Mouse (Mus musculus): ENCODE measurements around the gene Gtf2h5. TPM values are rescaled to one million over a fixed set of nuclear protein-coding genes. Genes with fewer than 3 reads are reported as not detected.
A peak's percentile ranks its signal among the peaks of the same experiment; 100 is the strongest.

Gene Gtf2h5
- polyA plus RNA-seq (2015; fragmentation: Nextera tagmentation; extraction: Ambion mirVana): 207 and 208 TPM in 2 replicates

GRCm38 (mm10) chr17:6079287-6080122, at the start of gene Gtf2h5, which contains the start of gene Serac1:
Gene Gtf2h5, plus strand, starts transcription at chr17:6079786.
Gene Serac1, minus strand, starts transcription at chr17:6079741.
- peaks cover 30% of the 10 kb centered on the region for H3K4me1 ChIP-seq (replicated peaks)
- peak within 1 kb of the TSS; percentile 90 for H3K9ac ChIP-seq
- H3K9me3 ChIP-seq: no peaks in the 10 kb centered on the region
- no peaks in the 10 kb centered on the region for H3K27me3 ChIP-seq
- peak within 1 kb of the TSS; percentile 93 for H3K27ac ChIP-seq
- under 1% methylated on average over 70 of the region's 70 CpGs for WGBS
- peak within 1 kb of the TSS; percentile 67 for H3K4me3 ChIP-seq
- peak; percentile 97 for ATAC-seq (ENCODE audit: low FRiP score)
- peak within 1 kb of the TSS; percentile 68 for H3K4me2 ChIP-seq
- H3K36me3 ChIP-seq: peaks cover 10% of the 10 kb centered on the region

- Histone ChIP-seq H3K9ac (no peak overlapping the region; the same call in 1 of the 2 replicates), H3K4me2 (no peak overlapping the region), H3K27me3 (0 out of 2 replicates have a peak, but pooled peaks cover 3% of the 10 kb centered on the region), H3K4me3 (no peak overlapping the region), H3K27ac (no peak overlapping the region), H3K9me3 (no peaks in the 10 kb centered on the region), H3K36me3 (no peaks in the 10 kb centered on the region), H3K4me1 (replicated peaks) (no peaks in the 10 kb centered on the region)
- no peak for ATAC-seq (ENCODE audit: low FRiP score)
- 41% methylated on average over 8 of the region's 8 CpGs for WGBS
These were observed 43.9 kb upstream of the Gtf2h5 start for GRCm38 (mm10) chr17:6035661-6036060.

GRCm38 (mm10) chr17:6036458-6036857, 43.1 kb upstream of the Gtf2h5 start:
- Histone ChIP-seq H3K27me3 (0 out of 2 replicates have a peak, but pooled peaks cover 3% of the 10 kb centered on the region), H3K36me3 (peaks cover 2% of the 10 kb centered on the region), H3K4me3 (no peak overlapping the region), H3K27ac (no peak overlapping the region), H3K9ac (no peak overlapping the region), H3K4me1 (replicated peaks) (no peaks in the 10 kb centered on the region), H3K4me2 (no peak overlapping the region), H3K9me3 (no peaks in the 10 kb centered on the region)
- ATAC-seq (ENCODE audit: low FRiP score): no peak
- WGBS: 88% methylated on average over 8 of the region's 8 CpGs

- H3K9me3 ChIP-seq: no peaks in the 10 kb centered on the region
- WGBS: 90% methylated on average over 11 of the region's 11 CpGs
- no peak overlapping the region for H3K4me3 ChIP-seq
- ATAC-seq (ENCODE audit: low FRiP score): no peak
- no peak overlapping the region for H3K27ac ChIP-seq
- H3K9ac ChIP-seq: no peak overlapping the region
- H3K4me2 ChIP-seq: no peak overlapping the region
- no peaks in the 10 kb centered on the region for H3K4me1 ChIP-seq (replicated peaks)
- H3K36me3 ChIP-seq: peaks cover 6% of the 10 kb centered on the region
- H3K27me3 ChIP-seq: 0 out of 2 replicates have a peak, but pooled peaks cover 3% of the 10 kb centered on the region
These were observed 42.7 kb upstream of the Gtf2h5 start for GRCm38 (mm10) chr17:6036872-6037271.

- no peak overlapping the region for H3K9ac ChIP-seq
- H3K9me3 ChIP-seq: no peaks in the 10 kb centered on the region
- H3K4me3 ChIP-seq: no peak overlapping the region
- H3K4me1 ChIP-seq (replicated peaks): no peaks in the 10 kb centered on the region
- H3K4me2 ChIP-seq: no peak overlapping the region
- no peak for ATAC-seq (ENCODE audit: low FRiP score)
- peaks cover 12% of the 10 kb centered on the region for H3K36me3 ChIP-seq
- 93% methylated on average over 10 of the region's 10 CpGs for WGBS
- no peak overlapping the region for H3K27ac ChIP-seq
- 0 out of 2 replicates have a peak, but pooled peaks cover 3% of the 10 kb centered on the region for H3K27me3 ChIP-seq
These were observed 42.1 kb upstream of the Gtf2h5 start for GRCm38 (mm10) chr17:6037507-6037906.

GRCm38 (mm10) chr17:6052801-6053200, 26.8 kb upstream of the Gtf2h5 start:
- no peak overlapping the region for H3K4me3 ChIP-seq
- H3K27ac ChIP-seq: no peak overlapping the region
- 46% methylated on average over 4 of the region's 4 CpGs for WGBS
- H3K4me2 ChIP-seq: no peak overlapping the region
- H3K9ac ChIP-seq: no peak overlapping the region
- H3K27me3 ChIP-seq: no peaks in the 10 kb centered on the region
- no peak for ATAC-seq (ENCODE audit: low FRiP score)
- H3K4me1 ChIP-seq (replicated peaks): peaks cover 6% of the 10 kb centered on the region; the same call in 1 of the 2 replicates
- peaks cover 67% of the 10 kb centered on the region for H3K36me3 ChIP-seq
- H3K9me3 ChIP-seq: no peaks in the 10 kb centered on the region

GRCm38 (mm10) chr17:6054934-6055355, 24.6 kb upstream of the Gtf2h5 start:
- no peak overlapping the region for H3K9ac ChIP-seq
- no peaks in the 10 kb centered on the region for H3K9me3 ChIP-seq
- ATAC-seq (ENCODE audit: low FRiP score): no peak
- peaks cover 63% of the 10 kb centered on the region for H3K36me3 ChIP-seq
- no peak overlapping the region for H3K4me3 ChIP-seq
- no peak overlapping the region for H3K4me2 ChIP-seq
- no peaks in the 10 kb centered on the region for H3K27me3 ChIP-seq
- WGBS: 23% methylated on average over 5 of the region's 5 CpGs
- H3K4me1 ChIP-seq (replicated peaks): peaks cover 6% of the 10 kb centered on the region; the same call in 1 of the 2 replicates
- no peak overlapping the region for H3K27ac ChIP-seq

- Histone ChIP-seq H3K4me2 (no peak overlapping the region), H3K4me1 (replicated peaks) (no peaks in the 10 kb centered on the region), H3K36me3 (peaks cover 82% of the 10 kb centered on the region), H3K27ac (no peak overlapping the region), H3K4me3 (no peak overlapping the region), H3K9me3 (no peaks in the 10 kb centered on the region), H3K9ac (no peak overlapping the region), H3K27me3 (no peaks in the 10 kb centered on the region)
- no peak for ATAC-seq (ENCODE audit: low FRiP score)
- 79% methylated on average over 8 of the region's 8 CpGs for WGBS
These were observed 16.8 kb upstream of the Gtf2h5 start for GRCm38 (mm10) chr17:6062793-6063192.

GRCm38 (mm10) chr17:6063532-6063931, 16.1 kb upstream of the Gtf2h5 start:
- Histone ChIP-seq H3K9me3 (no peaks in the 10 kb centered on the region), H3K4me2 (no peak overlapping the region), H3K9ac (no peak overlapping the region), H3K27me3 (no peaks in the 10 kb centered on the region), H3K4me3 (no peak overlapping the region), H3K27ac (no peak overlapping the region), H3K36me3 (peaks cover 81% of the 10 kb centered on the region), H3K4me1 (replicated peaks) (no peaks in the 10 kb centered on the region)
- WGBS: 94% methylated on average over 5 of the region's 5 CpGs
- ATAC-seq (ENCODE audit: low FRiP score): no peak

GRCm38 (mm10) chr17:6066021-6066420, 13.6 kb upstream of the Gtf2h5 start:
- peaks cover 86% of the 10 kb centered on the region for H3K36me3 ChIP-seq
- no peak for ATAC-seq (ENCODE audit: low FRiP score)

GRCm38 (mm10) chr17:6067613-6068012, 12.0 kb upstream of the Gtf2h5 start:
- no peak for ATAC-seq (ENCODE audit: low FRiP score)
- Histone ChIP-seq H3K27ac (no peak overlapping the region), H3K9ac (no peak overlapping the region), H3K4me1 (replicated peaks) (no peaks in the 10 kb centered on the region), H3K36me3 (peaks cover 92% of the 10 kb centered on the region), H3K4me3 (no peak overlapping the region), H3K4me2 (no peak overlapping the region), H3K9me3 (no peaks in the 10 kb centered on the region), H3K27me3 (no peaks in the 10 kb centered on the region)
- 95% methylated on average over 7 of the region's 7 CpGs for WGBS

More at GRCm38 (mm10) chr17:6066021-6066420, 13.6 kb upstream of the Gtf2h5 start:
- Histone ChIP-seq H3K4me1 (replicated peaks) (no peaks in the 10 kb centered on the region), H3K9ac (no peak overlapping the region), H3K4me3 (no peak overlapping the region), H3K27ac (no peak overlapping the region), H3K27me3 (no peaks in the 10 kb centered on the region), H3K9me3 (no peaks in the 10 kb centered on the region), H3K4me2 (no peak overlapping the region)
- WGBS: 97% methylated on average over 2 of the region's 2 CpGs

GRCm38 (mm10) chr17:6069866-6070265, 9.7 kb upstream of the Gtf2h5 start:
- no peak overlapping the region for H3K4me2 ChIP-seq
- H3K4me1 ChIP-seq (replicated peaks): no peaks in the 10 kb centered on the region
- no peak overlapping the region for H3K4me3 ChIP-seq
- no peaks in the 10 kb centered on the region for H3K9me3 ChIP-seq
- WGBS: 97% methylated on average over 6 of the region's 6 CpGs
- no peak for ATAC-seq (ENCODE audit: low FRiP score)
- H3K27me3 ChIP-seq: no peaks in the 10 kb centered on the region
- H3K36me3 ChIP-seq: peaks cover 84% of the 10 kb centered on the region
- no peak overlapping the region for H3K27ac ChIP-seq
- no peak overlapping the region for H3K9ac ChIP-seq
